Mouse (Mus musculus) mesoderm, embryonic 11.5 days (tissue): ENCODE data around the gene Rab5b.
"Not testable (repeated sequence)": the region's sequence is repeated elsewhere in the genome, so short reads cannot be mapped to it uniquely, and the experiment has no call there.

ENCODE experiments used
- DNase-seq: peaks from one replicate; pipeline ENCODE4 v3.0.0-alpha.2; 2012; ENCODE audit warnings: low read depth, low spot score

Rab5b gene

GRCm38 (mm10) chr10:128695992-128696807, at the start of gene Rab5b:
Gene Rab5b, minus strand, starts transcription at chr10:128696264.
- peak; percentile 98 for DNase-seq

- no peak for DNase-seq
These were observed 48.9 kb upstream of the Rab5b start, which contains the start of gene Dgka for GRCm38 (mm10) chr10:128744680-128745601. Gene Dgka, minus strand, starts transcription at chr10:128744855.

GRCm38 (mm10) chr10:128744211-128744610, 48.1 kb upstream of the Rab5b start:
- no peak for DNase-seq

GRCm38 (mm10) chr10:128743791-128744191, 47.7 kb upstream of the Rab5b start:
- DNase-seq, result peak; percentile 41

- no peak for DNase-seq
These were observed 47.2 kb upstream of the Rab5b start for GRCm38 (mm10) chr10:128743235-128743634.

- no peak for DNase-seq
These were observed 46.6 kb upstream of the Rab5b start for GRCm38 (mm10) chr10:128742616-128743015.

- DNase-seq, result no peak
These were observed 44.2 kb upstream of the Rab5b start for GRCm38 (mm10) chr10:128740296-128740695.

- DNase-seq, result no peak
These were observed 41.4 kb upstream of the Rab5b start for GRCm38 (mm10) chr10:128737435-128737834.

GRCm38 (mm10) chr10:128731992-128732391, 35.9 kb upstream of the Rab5b start:
- no peak for DNase-seq

GRCm38 (mm10) chr10:128731002-128731433, 35.0 kb upstream of the Rab5b start:
- DNase-seq, result peak; percentile 69

- DNase-seq, result no peak
These were observed 32.0 kb upstream of the Rab5b start for GRCm38 (mm10) chr10:128728059-128728458.

- DNase-seq, result not testable (repeated sequence)
These were observed 29.4 kb upstream of the Rab5b start for GRCm38 (mm10) chr10:128725466-128725865.

GRCm38 (mm10) chr10:128715559-128716537, 19.8 kb upstream of the Rab5b start:
- DNase-seq, result no peak

GRCm38 (mm10) chr10:128711318-128711717, 15.3 kb upstream of the Rab5b start:
- not testable (repeated sequence) for DNase-seq

GRCm38 (mm10) chr10:128705317-128705693, 9.2 kb upstream of the Rab5b start:
- DNase-seq, result no peak

- peak; percentile 94 for DNase-seq
These were observed 8.6 kb upstream of the Rab5b start, which contains the start of gene Cdk2 for GRCm38 (mm10) chr10:128704491-128705316. Gene Cdk2, minus strand, starts transcription at chr10:128705031.

GRCm38 (mm10) chr10:128703895-128704294, 7.8 kb upstream of the Rab5b start, which contains the start of gene Pmel:
Gene Pmel, plus strand, starts transcription at chr10:128704195.
- DNase-seq, result no peak

- no peak for DNase-seq
These were observed 6.4 kb upstream of the Rab5b start for GRCm38 (mm10) chr10:128702328-128703007.

GRCm38 (mm10) chr10:128700712-128701111, 4.6 kb upstream of the Rab5b start:
- no peak for DNase-seq
